Mouse (Mus musculus) forebrain, embryonic 16.5 days (tissue): ENCODE measurements around the gene Dazl. TPM values are rescaled to one million over a fixed set of nuclear protein-coding genes. Genes with fewer than 3 reads are reported as not detected.

Source experiments
- ATAC-seq: fragments of 200-750 bp; cut with Nextera tagmentation; 2 replicates; pipeline ENCODE4 v1.8.0; 2017; ENCODE audit warnings: mild to moderate bottlenecking, moderate library complexity
- H3K27ac ChIP-seq: fragments of 300-500 bp; sonication (generic); 2 replicates; pipeline ENCODE4 v1.5.1; 2014; ENCODE audit warnings: low read length, control low read depth
- H3K27me3 ChIP-seq: fragments of 300-500 bp; sonication (generic); replicated peaks from 2 replicates; pipeline ENCODE4 v1.6.1; 2014; ENCODE audit warnings: low read length; ENCODE audit not compliant: control insufficient read depth, insufficient read depth
- H3K36me3 ChIP-seq: fragments of 300-500 bp; sonication (generic); 2 replicates; pipeline ENCODE4 v1.6.1; 2014; ENCODE audit not compliant: control insufficient read depth, insufficient read depth
- H3K4me1 ChIP-seq: fragments of 300-500 bp; sonication (generic); replicated peaks from 2 replicates; pipeline ENCODE4 v1.6.1; 2014; ENCODE audit warnings: low read length; ENCODE audit not compliant: control insufficient read depth, insufficient read depth
- H3K4me2 ChIP-seq: fragments of 300-500 bp; sonication (generic); 2 replicates; pipeline ENCODE4 v1.6.1; 2014; ENCODE audit warnings: mild to moderate bottlenecking, low read length, control low read depth
- H3K4me3 ChIP-seq: fragments of 300-500 bp; sonication (generic); replicated peaks from 2 replicates; pipeline ENCODE4 v1.5.1; 2014; ENCODE audit warnings: mild to moderate bottlenecking, low read length, control low read depth
- H3K9ac ChIP-seq: fragments of 300-500 bp; sonication (generic); replicated peaks from 2 replicates; pipeline ENCODE4 v1.6.1; 2014; ENCODE audit warnings: low read depth, low read length, control low read depth
- H3K9me3 ChIP-seq: fragments of 300-500 bp; sonication (generic); 2 replicates; pipeline ENCODE4 v1.6.1; 2016; ENCODE audit warnings: low read length; ENCODE audit not compliant: control insufficient read depth
- WGBS: fragments of 180-500 bp; shearing (Covaris S2); extraction: QIAGEN DNeasy Blood & Tissue Kit; methylation state at CpG from one replicate; pipeline ENCODE4 v1.1.7; 2014; 5-methylcytosine and 5-hydroxymethylcytosine counted together
- polyA plus RNA-seq: library from polyadenylated mRNA; unstranded; fragments of >200 nt; fragmentation: Nextera tagmentation; extraction: Ambion mirVana; gene quantifications from 2 replicates; pipeline ENCODE4 v1.2.1, GENCODE M21; 2015

Dazl gene
- 0.58 and 0.60 TPM in 2 replicates for polyA plus RNA-seq

GRCm38 (mm10) chr17:50293241-50293731 is at the start of gene Dazl:
Gene Dazl (minus strand): TSS chr17:50293636.
- peaks cover 14% of the 10 kb centered on the region for H3K9me3 ChIP-seq
- H3K36me3 ChIP-seq, result no peaks in the 10 kb centered on the region
- ATAC-seq, result no peak; the same call in 1 of the 2 replicates
- WGBS, result 94% methylated on average over 43 of the region's 43 CpGs
- no peaks in the 10 kb centered on the region for H3K27me3 ChIP-seq
- peak within 1 kb of the TSS; percentile 63 for H3K4me2 ChIP-seq
- peak within 1 kb of the TSS; percentile 53 for H3K4me3 ChIP-seq
- H3K9ac ChIP-seq, result peak within 1 kb of the TSS; percentile 69
- H3K27ac ChIP-seq, result no peak within 1 kb of the TSS
- peaks cover 3% of the 10 kb centered on the region; the same call in 1 of the 2 replicates for H3K4me1 ChIP-seq

GRCm38 (mm10) chr17:50341850-50342544 is 48.6 kb upstream of the Dazl start:
- Histone ChIP-seq H3K9ac (no peak overlapping the region), H3K4me3 (no peak overlapping the region), H3K27ac (no peak overlapping the region), H3K27me3 (no peaks in the 10 kb centered on the region), H3K4me1 (no peaks in the 10 kb centered on the region), H3K4me2 (no peak overlapping the region), H3K9me3 (no peaks in the 10 kb centered on the region), H3K36me3 (no peaks in the 10 kb centered on the region)
- ATAC-seq, result peak; percentile 84
- WGBS, result 50% methylated on average over 11 of the region's 11 CpGs

- Histone ChIP-seq H3K4me1 (no peaks in the 10 kb centered on the region), H3K36me3 (no peaks in the 10 kb centered on the region), H3K9me3 (no peaks in the 10 kb centered on the region), H3K4me3 (no peak overlapping the region), H3K4me2 (no peak overlapping the region), H3K27ac (no peak overlapping the region), H3K9ac (no peak overlapping the region), H3K27me3 (no peaks in the 10 kb centered on the region)
- WGBS, result 94% methylated on average over 7 of the region's 7 CpGs
- no peak for ATAC-seq
Observed at GRCm38 (mm10) chr17:50338901-50339300, 45.5 kb upstream of the Dazl start.

GRCm38 (mm10) chr17:50335776-50336175 is 42.3 kb upstream of the Dazl start:
- WGBS, result 81% methylated on average over 2 of the region's 2 CpGs
- no peak overlapping the region for H3K9ac ChIP-seq

DNA sequence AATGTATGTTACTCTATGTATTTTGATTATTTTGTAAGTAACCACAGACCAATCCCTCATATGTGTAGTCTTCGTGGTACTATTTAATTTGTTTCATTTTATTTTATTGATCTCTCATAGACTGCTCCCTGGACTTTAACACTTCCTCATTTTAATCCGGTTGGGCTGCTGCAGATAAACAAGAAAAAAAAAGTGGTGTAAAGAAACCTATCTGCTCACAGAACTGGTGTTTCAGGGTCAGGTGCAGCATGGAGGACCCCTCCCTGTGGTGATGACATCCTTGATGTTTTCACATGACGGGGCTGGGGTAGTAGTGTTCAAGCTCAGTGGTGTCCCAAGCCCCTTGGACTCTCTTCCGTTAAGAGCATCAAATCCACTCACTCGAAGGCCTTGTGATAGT is 41.3 kb upstream of the Dazl start:
- Histone ChIP-seq H3K9me3 (no peaks in the 10 kb centered on the region), H3K27ac (no peak overlapping the region), H3K4me3 (no peak overlapping the region), H3K4me1 (no peaks in the 10 kb centered on the region), H3K9ac (no peak overlapping the region), H3K4me2 (no peak overlapping the region), H3K27me3 (no peaks in the 10 kb centered on the region), H3K36me3 (no peaks in the 10 kb centered on the region)
- 90% methylated on average over 5 of the region's 5 CpGs for WGBS
- ATAC-seq, result no peak

More at GRCm38 (mm10) chr17:50335776-50336175, 42.3 kb upstream of the Dazl start:
- H3K4me1 ChIP-seq, result no peaks in the 10 kb centered on the region
- H3K4me2 ChIP-seq, result no peak overlapping the region
- no peaks in the 10 kb centered on the region for H3K36me3 ChIP-seq
- no peak for ATAC-seq
- no peaks in the 10 kb centered on the region for H3K9me3 ChIP-seq
- no peak overlapping the region for H3K4me3 ChIP-seq
- H3K27me3 ChIP-seq, result no peaks in the 10 kb centered on the region
- no peak overlapping the region for H3K27ac ChIP-seq

DNA sequence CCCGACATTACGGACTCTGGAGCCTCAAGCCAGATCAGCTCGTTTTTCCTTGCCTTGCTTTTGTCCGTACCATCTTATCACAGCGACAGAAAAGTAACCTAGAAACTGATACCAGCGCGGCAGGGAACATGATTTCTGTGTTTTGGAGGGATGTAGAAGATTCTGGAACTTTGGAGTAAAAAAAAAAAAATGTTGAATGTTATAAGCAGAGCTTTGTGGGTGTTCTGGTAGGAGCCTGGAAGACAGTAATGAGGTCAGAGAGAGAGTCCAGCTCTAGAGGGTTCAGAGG is 38.5 kb upstream of the Dazl start:
- H3K9me3 ChIP-seq, result no peaks in the 10 kb centered on the region
- no peak overlapping the region for H3K27ac ChIP-seq
- no peaks in the 10 kb centered on the region for H3K36me3 ChIP-seq
- H3K9ac ChIP-seq, result no peak overlapping the region
- no peaks in the 10 kb centered on the region for H3K4me1 ChIP-seq
- ATAC-seq, result no peak
- H3K4me3 ChIP-seq, result no peak overlapping the region
- no peak overlapping the region for H3K4me2 ChIP-seq
- WGBS, result 92% methylated on average over 7 of the region's 7 CpGs
- no peaks in the 10 kb centered on the region for H3K27me3 ChIP-seq

GRCm38 (mm10) chr17:50331171-50332011 is 38.0 kb upstream of the Dazl start:
- no peaks in the 10 kb centered on the region for H3K27me3 ChIP-seq
- no peak for ATAC-seq
- H3K9ac ChIP-seq, result no peak overlapping the region
- no peaks in the 10 kb centered on the region for H3K9me3 ChIP-seq
- WGBS, result 91% methylated on average over 8 of the region's 8 CpGs
- H3K4me3 ChIP-seq, result no peak overlapping the region
- H3K36me3 ChIP-seq, result no peaks in the 10 kb centered on the region
- no peak overlapping the region for H3K27ac ChIP-seq
- no peak overlapping the region for H3K4me2 ChIP-seq
- no peaks in the 10 kb centered on the region for H3K4me1 ChIP-seq

DNA sequence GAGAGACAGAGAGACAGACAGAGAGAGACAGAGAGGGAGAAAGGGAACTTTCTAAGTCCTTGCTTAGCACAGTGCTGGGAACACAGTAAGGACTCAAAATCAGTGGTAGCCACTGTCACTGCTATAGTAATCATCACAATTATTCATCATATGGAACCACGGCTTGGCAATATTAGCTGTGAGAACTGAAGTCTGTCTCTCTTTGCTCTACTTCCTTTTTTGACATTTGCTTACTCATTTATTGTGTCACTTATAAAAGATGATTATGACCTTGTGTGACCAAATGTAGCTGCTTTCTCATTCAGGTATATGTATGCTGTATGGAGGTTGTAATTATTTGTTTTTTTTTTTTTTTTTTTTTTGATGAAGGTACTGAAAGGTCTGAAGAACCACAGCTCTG is 36.8 kb upstream of the Dazl start:
- H3K27ac ChIP-seq, result no peak overlapping the region
- no peaks in the 10 kb centered on the region for H3K27me3 ChIP-seq
- no peak overlapping the region for H3K4me2 ChIP-seq
- no peaks in the 10 kb centered on the region for H3K9me3 ChIP-seq
- no peak for ATAC-seq
- H3K9ac ChIP-seq, result no peak overlapping the region
- WGBS, result 94% methylated on average over 1 of the region's 1 CpGs
- H3K4me3 ChIP-seq, result no peak overlapping the region
- no peaks in the 10 kb centered on the region for H3K4me1 ChIP-seq
- H3K36me3 ChIP-seq, result no peaks in the 10 kb centered on the region

GRCm38 (mm10) chr17:50324658-50325057 is 31.2 kb upstream of the Dazl start:
- no peak for ATAC-seq

More at GRCm38 (mm10) chr17:50324658-50325057, 31.2 kb upstream of the Dazl start:
- Histone ChIP-seq H3K27me3 (no peaks in the 10 kb centered on the region), H3K4me3 (no peak overlapping the region), H3K4me2 (no peak overlapping the region), H3K9ac (no peak overlapping the region), H3K36me3 (no peaks in the 10 kb centered on the region), H3K4me1 (no peaks in the 10 kb centered on the region), H3K9me3 (no peaks in the 10 kb centered on the region), H3K27ac (no peak overlapping the region)
- 71% methylated on average over 4 of the region's 4 CpGs for WGBS
